Mouse (Mus musculus): ENCODE data around the gene Otud7b. TPM values are rescaled to one million over a fixed set of nuclear protein-coding genes. Genes with fewer than 3 reads are reported as not detected.

Gene Otud7b
- polyA plus RNA-seq, 1 experiment = 17.6 TPM

DNA sequence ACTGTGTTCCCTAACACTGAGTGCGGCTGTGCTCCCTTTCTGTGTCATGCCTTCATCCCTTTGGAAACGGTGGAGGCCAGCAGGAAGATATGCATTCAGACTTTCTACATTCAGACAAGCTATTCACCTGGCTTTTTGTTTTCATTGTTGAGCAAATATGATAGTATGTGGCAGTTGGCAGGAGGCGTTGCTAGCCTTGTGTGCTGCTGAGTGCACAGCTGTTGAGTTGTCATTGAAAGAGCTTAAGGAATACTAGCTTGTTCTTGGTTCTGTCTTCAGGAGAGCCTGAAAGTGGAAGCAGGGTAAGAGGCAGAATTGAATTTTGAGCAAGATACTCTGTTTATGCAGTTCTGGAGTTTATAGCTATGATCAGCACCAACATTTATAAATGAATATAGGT, 28.2 kb downstream of the Otud7b start:
- no peak for DNase-seq (ENCODE audit: extremely low spot score in 1 of 2, low spot score in 1 of 2)

DNA sequence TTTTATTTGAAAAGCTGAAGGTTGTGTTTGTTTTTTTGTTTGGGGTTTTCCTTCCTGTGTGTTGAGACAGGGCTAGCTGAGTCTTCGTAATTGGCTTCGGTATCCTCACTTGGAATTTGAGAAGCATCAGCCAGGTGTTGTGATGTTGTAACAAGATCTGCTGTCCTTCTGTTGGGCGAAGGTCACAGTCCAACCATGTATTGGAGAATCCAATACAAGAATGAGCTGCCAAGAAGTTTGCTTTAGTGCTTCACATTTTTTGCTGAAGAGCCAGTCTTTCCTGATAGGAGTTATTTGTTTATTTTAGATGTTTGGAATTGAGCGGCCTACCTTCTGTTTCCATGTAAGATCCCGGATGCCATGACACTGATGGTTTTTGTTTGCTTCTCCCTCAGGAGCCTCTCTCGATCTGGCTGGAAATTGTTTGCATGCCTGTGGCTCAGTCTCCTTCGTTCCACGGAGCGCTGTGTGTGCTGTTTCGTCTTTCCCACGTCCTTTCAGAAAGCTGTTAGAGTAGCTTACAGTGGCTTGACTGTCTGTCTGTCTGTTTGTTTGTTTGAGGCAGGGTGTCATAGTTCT, 29.1 kb downstream of the Otud7b start:
- no peak for DNase-seq (ENCODE audit: extremely low spot score in 1 of 2, low spot score in 1 of 2)

DNA sequence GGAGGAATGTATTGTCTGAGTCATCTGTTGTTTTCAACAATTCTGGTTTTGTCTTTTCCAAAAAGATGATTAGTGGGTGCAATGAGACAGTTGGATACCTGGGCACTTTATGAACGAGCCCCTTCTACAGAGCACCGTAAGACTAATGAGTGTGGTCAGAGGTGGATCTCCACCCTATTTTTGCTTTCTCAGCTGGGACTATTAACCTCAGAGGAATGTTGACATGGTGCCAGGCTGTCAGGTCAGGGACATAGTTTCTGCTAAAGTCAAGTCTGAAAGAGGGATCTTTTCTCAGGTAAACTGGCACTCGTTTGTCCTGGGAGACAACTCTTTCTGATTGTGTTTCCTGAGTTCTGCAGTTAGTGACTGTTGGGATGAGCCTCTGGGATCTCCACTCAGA, 30.7 kb downstream of the Otud7b start:
- no peak for DNase-seq (ENCODE audit: extremely low spot score in 1 of 2, low spot score in 1 of 2)

GRCm38 (mm10) chr3:96147950-96148349, 43.6 kb downstream of the Otud7b start:
- peak; percentile 47 to 87 for DNase-seq (ENCODE audit: extremely low spot score in 1 of 2, low spot score in 1 of 2)

GRCm38 (mm10) chr3:96151836-96152235, 47.5 kb downstream of the Otud7b start:
- no peak for DNase-seq (ENCODE audit: extremely low spot score in 1 of 2, low spot score in 1 of 2)

DNA sequence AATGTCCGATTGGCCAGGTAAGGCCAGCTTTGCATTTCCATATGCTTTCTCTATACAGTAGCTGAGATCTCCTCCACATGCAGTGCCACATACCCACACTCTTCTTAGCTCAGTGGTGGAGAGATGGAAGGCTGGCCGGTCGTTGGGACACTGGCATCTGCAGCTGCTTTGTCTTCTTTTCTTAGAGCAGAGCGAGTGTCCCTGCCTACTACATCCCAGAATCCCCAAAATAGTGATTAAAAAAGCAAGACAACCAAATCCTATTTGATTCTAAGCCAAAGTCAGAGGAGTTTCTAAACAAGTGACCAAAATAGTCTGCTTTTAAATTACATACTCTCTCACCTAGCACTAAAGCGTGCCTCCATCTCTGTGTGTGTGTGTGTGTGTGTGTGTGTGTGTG, 48.3 kb downstream of the Otud7b start:
- DNase-seq (ENCODE audit: extremely low spot score in 1 of 2, low spot score in 1 of 2) = peak in 1 of 2 experiments; percentile 42

GRCm38 (mm10) chr3:96155501-96155900, 51.2 kb downstream of the Otud7b start:
- DNase-seq (ENCODE audit: extremely low spot score in 1 of 2, low spot score in 1 of 2) = no peak

DNA sequence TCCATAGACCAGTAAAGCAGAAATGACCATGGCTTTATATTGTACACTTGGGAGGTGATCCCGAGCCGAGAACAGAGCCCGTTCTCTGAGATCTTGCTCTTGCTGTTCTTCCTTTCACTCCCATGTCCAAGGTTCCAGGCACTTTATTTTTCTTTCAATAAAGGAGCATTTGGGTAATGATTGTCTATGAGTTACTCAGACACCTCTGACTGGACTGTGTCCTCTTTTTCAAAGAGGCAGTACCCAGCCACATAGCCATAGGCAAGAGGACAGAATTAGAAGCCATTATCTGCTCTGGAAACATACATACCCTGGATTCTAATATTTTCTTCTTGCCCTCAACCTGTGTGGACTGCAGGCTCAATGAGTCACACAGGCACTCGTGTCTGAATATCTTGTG, 55.5 kb downstream of the Otud7b start:
- no peak for DNase-seq (ENCODE audit: extremely low spot score in 1 of 2, low spot score in 1 of 2)

DNA sequence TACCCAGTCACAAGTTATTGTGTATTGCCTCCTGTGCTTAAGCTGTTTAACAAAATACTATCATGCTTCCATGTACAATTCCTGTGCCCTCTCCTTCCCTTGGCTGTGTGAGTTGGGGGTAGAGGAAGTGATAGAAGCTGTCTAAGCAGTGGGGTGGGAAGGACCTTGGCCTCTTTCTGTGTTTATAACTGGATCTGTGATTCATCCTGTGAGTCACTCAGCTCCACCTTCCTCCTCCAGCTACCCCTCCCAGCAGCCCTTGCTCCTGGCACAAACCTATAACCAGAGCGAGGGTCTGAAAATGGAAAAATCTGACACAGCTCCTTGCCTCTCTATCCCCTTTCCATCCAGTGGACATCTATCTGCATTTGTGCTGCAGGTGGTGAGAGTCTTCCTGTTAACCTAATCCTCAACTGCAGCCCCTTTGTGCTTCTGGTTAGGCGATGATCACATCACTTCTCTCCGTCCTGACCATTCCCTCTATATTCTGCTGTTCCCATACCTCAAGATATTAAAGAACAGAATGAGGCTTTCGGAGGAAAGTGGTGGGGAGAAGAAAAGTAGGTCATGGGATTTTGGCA, 56.0 kb downstream of the Otud7b start:
- peak in 1 of 2 experiments; percentile 76 for DNase-seq (ENCODE audit: extremely low spot score in 1 of 2, low spot score in 1 of 2)

DNA sequence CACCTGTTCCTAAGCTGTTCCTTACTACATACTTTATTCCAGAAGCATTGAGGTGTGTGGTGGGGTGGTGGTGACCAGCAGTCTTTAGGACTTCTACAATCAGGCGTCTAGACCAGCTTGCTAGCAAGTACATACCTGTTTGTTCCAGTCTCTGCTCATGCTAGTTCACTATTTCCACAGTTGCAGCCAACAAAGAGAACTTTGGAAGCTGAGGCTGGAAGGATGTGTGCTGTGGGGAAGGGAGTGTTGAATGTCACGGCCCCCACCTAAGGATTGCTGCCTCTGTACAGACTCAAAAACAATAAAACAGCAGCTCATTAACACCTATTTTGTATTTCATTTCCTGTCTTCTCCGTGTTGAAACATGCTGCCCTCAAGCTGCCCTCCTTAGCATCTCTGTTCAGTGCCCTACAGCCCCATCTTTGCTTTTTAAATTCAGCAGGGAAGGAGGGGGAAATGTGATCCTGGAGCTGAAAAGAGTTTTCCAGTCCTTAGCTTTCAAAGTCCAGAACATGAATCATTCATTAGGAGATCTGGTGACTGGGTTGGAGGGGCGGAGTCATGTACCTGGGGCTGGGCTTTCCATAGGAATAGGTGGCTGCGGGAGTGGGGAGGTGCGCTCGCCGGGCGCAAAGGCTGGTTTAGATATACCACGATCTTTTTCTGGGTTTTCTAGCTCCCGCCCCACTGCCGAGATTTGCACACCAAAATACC, 56.6 kb downstream of the Otud7b start:
- peak in 1 of 2 experiments; percentile 77 for DNase-seq (ENCODE audit: extremely low spot score in 1 of 2, low spot score in 1 of 2)

DNA sequence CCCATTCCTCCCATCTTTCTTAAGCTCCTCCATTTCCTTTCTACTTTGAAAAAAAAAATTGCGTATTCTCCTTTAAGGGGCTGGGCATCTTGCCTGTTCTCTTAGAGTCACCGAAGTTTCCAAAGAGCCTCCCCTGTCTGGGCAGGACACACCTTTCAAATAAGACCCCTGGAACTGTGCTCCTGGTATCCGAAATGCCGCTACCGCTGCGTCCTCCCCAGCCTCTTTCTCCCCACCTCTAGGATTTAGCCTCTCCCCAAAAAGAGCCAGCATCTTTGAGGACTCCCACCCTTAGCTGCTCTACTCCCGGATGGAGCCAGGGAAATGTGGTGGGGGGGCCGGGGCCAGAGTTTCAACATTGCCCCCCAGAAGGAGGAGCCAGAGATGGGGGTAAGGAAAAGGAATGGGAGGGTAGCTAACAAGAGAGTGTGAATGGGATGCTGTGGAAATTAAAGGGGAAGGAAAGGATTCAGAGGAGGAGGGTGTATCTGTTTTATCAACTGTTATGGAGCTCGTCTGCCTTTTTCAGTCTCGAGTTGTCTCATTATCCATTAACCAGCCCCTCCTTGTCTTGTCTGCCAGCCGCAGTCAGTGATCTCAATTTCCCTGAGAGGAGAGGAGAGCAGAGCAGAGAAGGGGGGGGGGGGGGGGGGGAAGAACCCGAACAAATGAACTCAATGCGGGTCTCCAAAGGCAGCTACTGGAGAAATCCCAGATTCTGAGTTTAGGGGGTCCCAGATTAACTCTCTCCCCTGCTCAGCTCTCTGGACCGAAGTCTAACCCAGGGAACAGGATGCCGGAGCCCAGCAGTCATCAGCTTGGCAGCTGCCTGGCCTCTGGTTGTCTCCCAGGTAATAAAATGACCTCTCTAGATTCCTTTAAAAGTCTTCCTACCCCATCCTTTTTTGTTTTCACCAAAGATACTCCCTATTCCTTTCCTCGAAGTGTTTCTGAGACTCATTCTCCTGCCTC, 57.8 kb downstream of the Otud7b start, which contains the start of gene Mtmr11:
Gene Mtmr11 (plus strand): TSS at position 136 of the 972 bp plus-strand sequence.
- no peak for DNase-seq (ENCODE audit: extremely low spot score in 1 of 2, low spot score in 1 of 2)

- no peak for DNase-seq (ENCODE audit: extremely low spot score in 1 of 2, low spot score in 1 of 2)
Measured at GRCm38 (mm10) chr3:96163040-96163439, 58.7 kb downstream of the Otud7b start.

DNA sequence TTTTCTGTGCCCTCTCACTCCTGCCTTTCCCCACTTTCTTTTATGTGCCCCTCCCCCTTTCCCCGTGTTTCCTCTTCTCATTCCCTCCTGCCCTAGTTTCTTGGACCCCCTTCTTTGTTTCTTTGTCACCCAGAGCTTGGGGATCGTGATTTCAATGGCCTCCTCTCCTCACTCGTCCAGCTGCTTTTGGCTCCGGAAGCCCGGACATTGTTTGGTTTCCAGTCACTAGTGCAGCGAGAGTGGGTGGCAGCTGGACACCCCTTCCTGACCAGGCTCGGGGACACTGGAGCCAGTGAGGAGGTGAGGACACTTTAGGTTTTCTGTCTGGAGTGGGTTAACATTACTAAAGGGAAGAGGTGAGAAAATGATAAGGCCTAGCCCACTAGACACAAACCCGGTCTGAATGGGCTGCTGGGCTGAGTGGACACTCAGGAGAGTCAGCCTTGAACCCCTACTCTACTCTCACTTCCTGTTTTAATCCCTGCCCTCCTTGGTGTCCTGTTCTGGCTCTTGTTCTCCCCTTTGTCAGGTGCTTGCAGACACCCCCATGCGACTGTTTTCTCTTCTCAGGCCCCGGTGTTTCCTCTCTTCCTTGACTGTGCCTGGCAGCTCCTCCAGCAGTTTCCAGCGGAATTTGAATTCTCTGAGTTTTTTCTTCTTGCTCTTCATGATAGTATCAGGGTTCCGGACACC, 64.3 kb downstream of the Otud7b start:
- no peak for DNase-seq (ENCODE audit: extremely low spot score in 1 of 2, low spot score in 1 of 2)

GRCm38 (mm10) chr3:96170276-96170675, 65.9 kb downstream of the Otud7b start:
- no peak for DNase-seq (ENCODE audit: extremely low spot score in 1 of 2, low spot score in 1 of 2)

DNA sequence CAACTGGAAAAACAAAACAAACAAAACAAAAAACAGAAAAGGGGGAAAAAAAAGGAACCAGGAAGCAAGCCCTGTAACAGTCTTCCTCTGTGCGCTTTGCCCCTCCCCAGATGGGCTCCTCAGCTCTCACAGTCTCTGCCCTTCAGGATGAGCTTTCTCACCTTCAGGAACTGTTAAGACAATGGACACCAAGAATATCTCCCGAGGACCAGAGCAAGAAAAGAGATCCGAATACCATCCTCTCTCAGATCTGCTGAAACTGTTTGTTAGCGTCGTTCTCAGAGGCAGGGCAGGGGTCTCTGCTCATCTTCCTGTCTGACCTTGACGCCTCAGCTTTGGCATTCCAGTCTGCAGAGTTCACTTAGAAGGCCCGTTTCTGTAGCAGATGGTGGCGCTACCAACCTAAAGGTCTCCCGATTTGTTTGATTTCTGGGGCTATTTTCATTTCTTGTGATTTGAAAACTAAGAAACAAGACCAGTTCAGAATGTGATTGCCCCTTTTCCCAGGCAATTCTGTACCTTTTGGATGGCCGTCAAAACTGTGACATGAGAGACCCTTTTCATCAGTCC, 66.7 kb downstream of the Otud7b start:
- DNase-seq (ENCODE audit: extremely low spot score in 1 of 2, low spot score in 1 of 2) = no peak

DNA sequence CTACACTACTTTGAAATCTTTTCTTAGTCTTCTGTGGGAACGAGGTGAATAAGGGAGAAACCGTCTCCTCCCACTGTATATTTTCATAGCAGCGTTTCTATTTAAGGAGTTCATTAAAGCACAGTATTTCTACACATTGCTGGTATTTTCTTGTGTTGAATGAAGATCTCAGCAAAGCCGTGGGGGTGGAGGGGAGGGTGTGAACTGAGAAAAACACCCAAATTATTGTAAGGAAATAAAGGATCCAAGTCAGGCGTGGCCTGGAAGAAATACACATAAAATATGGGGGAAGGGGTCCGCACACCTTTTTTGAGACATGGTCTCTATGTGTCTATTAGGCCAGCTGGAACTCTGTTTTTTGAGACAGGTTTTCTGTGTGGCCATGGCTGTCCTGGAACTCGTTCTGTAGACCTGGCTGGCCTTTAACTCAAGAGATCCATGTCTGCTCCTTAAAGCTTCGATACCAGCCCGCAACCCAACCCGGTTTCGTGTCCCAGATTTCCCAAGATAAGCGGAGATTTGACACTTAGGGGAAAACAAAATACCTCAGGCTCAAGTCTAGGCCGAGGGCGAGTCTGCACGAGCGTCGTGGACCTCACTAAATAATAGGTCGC, 67.4 kb downstream of the Otud7b start:
- DNase-seq (ENCODE audit: extremely low spot score in 1 of 2, low spot score in 1 of 2) = no peak

- peak; percentile 75 to 82 for DNase-seq (ENCODE audit: extremely low spot score in 1 of 2, low spot score in 1 of 2)
Measured at GRCm38 (mm10) chr3:96172197-96173178, 68.2 kb downstream of the Otud7b start, which contains the start of gene Sf3b4. TSS of gene Sf3b4 (plus strand) at chr3:96172332.

- no peak for DNase-seq (ENCODE audit: extremely low spot score in 1 of 2, low spot score in 1 of 2)
Measured at GRCm38 (mm10) chr3:96173185-96173584, 68.9 kb downstream of the Otud7b start.

Data from frontal cortex, adult 2 months (tissue).